Mouse (Mus musculus): ENCODE results near the gene Atg101. TPM values are rescaled to one million over a fixed set of nuclear protein-coding genes. Genes with fewer than 3 reads are reported as not detected.

Gene Atg101
- polyA plus RNA-seq, 1 experiment from 2014 or later: 66.5 TPM

- no peaks in the 10 kb centered on the region for H3K4me1 ChIP-seq (replicated peaks; ENCODE audit: control insufficient read depth, insufficient read depth, low read length)
- H3K9ac ChIP-seq (ENCODE audit: low read depth, low read length): no peak overlapping the region
- no peak overlapping the region; the same call in 1 of the 2 replicates for H3K4me2 ChIP-seq (replicated peaks; ENCODE audit: low read depth, low read length)
- peaks cover 3% of the 10 kb centered on the region; the same call in 1 of the 2 replicates for H3K27me3 ChIP-seq (ENCODE audit: control insufficient read depth, insufficient read depth, low read length)
- H3K36me3 ChIP-seq (ENCODE audit: control insufficient read depth, insufficient read depth, low read length): no peaks in the 10 kb centered on the region
- no peak overlapping the region for H3K4me3 ChIP-seq (ENCODE audit: low read depth, low read length)
- WGBS: 72% methylated on average over 9 of the region's 9 CpGs
- no peaks in the 10 kb centered on the region for H3K9me3 ChIP-seq (ENCODE audit: control insufficient read depth, low read length)
- ATAC-seq (ENCODE audit: low FRiP score) (no peak), DNase-seq (ENCODE audit: low spot score) (no peak)
- no peak overlapping the region for H3K27ac ChIP-seq (ENCODE audit: low read depth, low read length)
These were observed 42.8 kb upstream of the Atg101 start for GRCm38 (mm10) chr15:101241236-101241635.

GRCm38 (mm10) chr15:101241853-101242252, 42.2 kb upstream of the Atg101 start:
- Histone ChIP-seq H3K4me3 (ENCODE audit: low read depth, low read length) (no peak overlapping the region), H3K27me3 (ENCODE audit: control insufficient read depth, insufficient read depth, low read length) (peaks cover 3% of the 10 kb centered on the region; the same call in 1 of the 2 replicates), H3K27ac (ENCODE audit: low read depth, low read length) (no peak overlapping the region), H3K9me3 (ENCODE audit: control insufficient read depth, low read length) (no peaks in the 10 kb centered on the region), H3K9ac (ENCODE audit: low read depth, low read length) (no peak overlapping the region), H3K36me3 (ENCODE audit: control insufficient read depth, insufficient read depth, low read length) (no peaks in the 10 kb centered on the region), H3K4me2 (replicated peaks; ENCODE audit: low read depth, low read length) (no peak overlapping the region), H3K4me1 (replicated peaks; ENCODE audit: control insufficient read depth, insufficient read depth, low read length) (no peaks in the 10 kb centered on the region)
- 68% methylated on average over 9 of the region's 9 CpGs for WGBS
- DNase-seq (ENCODE audit: low spot score): no peak
- ATAC-seq (ENCODE audit: low FRiP score): no peak

GRCm38 (mm10) chr15:101242645-101243044, 41.4 kb upstream of the Atg101 start:
- Histone ChIP-seq H3K4me2 (replicated peaks; ENCODE audit: low read depth, low read length) (no peak overlapping the region), H3K9ac (ENCODE audit: low read depth, low read length) (no peak overlapping the region), H3K27ac (ENCODE audit: low read depth, low read length) (no peak overlapping the region), H3K27me3 (ENCODE audit: control insufficient read depth, insufficient read depth, low read length) (peaks cover 3% of the 10 kb centered on the region; the same call in 1 of the 2 replicates), H3K9me3 (ENCODE audit: control insufficient read depth, low read length) (no peaks in the 10 kb centered on the region), H3K36me3 (ENCODE audit: control insufficient read depth, insufficient read depth, low read length) (no peaks in the 10 kb centered on the region), H3K4me3 (ENCODE audit: low read depth, low read length) (no peak overlapping the region), H3K4me1 (replicated peaks; ENCODE audit: control insufficient read depth, insufficient read depth, low read length) (no peaks in the 10 kb centered on the region)
- no peak for ATAC-seq (ENCODE audit: low FRiP score)
- peak; percentile 39 for DNase-seq (ENCODE audit: low spot score)
- WGBS: 24% methylated on average over 8 of the region's 8 CpGs

GRCm38 (mm10) chr15:101244012-101244411, 40.1 kb upstream of the Atg101 start:
- Histone ChIP-seq H3K27me3 (ENCODE audit: control insufficient read depth, insufficient read depth, low read length) (no peaks in the 10 kb centered on the region), H3K4me1 (replicated peaks; ENCODE audit: control insufficient read depth, insufficient read depth, low read length) (no peaks in the 10 kb centered on the region), H3K27ac (ENCODE audit: low read depth, low read length) (no peak overlapping the region), H3K9me3 (ENCODE audit: control insufficient read depth, low read length) (no peaks in the 10 kb centered on the region), H3K9ac (ENCODE audit: low read depth, low read length) (no peak overlapping the region), H3K36me3 (ENCODE audit: control insufficient read depth, insufficient read depth, low read length) (no peaks in the 10 kb centered on the region), H3K4me2 (replicated peaks; ENCODE audit: low read depth, low read length) (no peak overlapping the region), H3K4me3 (ENCODE audit: low read depth, low read length) (no peak overlapping the region)
- WGBS: 66% methylated on average over 3 of the region's 3 CpGs
- DNase-seq (ENCODE audit: low spot score) (no peak), ATAC-seq (ENCODE audit: low FRiP score) (no peak)

GRCm38 (mm10) chr15:101246231-101247154, 37.6 kb upstream of the Atg101 start:
- WGBS: 2% methylated on average over 53 of the region's 56 CpGs
- Histone ChIP-seq H3K36me3 (ENCODE audit: control insufficient read depth, insufficient read depth, low read length) (no peaks in the 10 kb centered on the region), H3K4me3 (ENCODE audit: low read depth, low read length) (peak overlapping the region; percentile 28), H3K4me1 (replicated peaks; ENCODE audit: control insufficient read depth, insufficient read depth, low read length) (no peaks in the 10 kb centered on the region), H3K4me2 (replicated peaks; ENCODE audit: low read depth, low read length) (peak overlapping the region; percentile 39), H3K27ac (ENCODE audit: low read depth, low read length) (0 out of 2 replicates have a peak overlapping the region, but pooled peaks have one; percentile 44), H3K9me3 (ENCODE audit: control insufficient read depth, low read length) (no peaks in the 10 kb centered on the region), H3K9ac (ENCODE audit: low read depth, low read length) (peak overlapping the region; percentile 47), H3K27me3 (ENCODE audit: control insufficient read depth, insufficient read depth, low read length) (no peaks in the 10 kb centered on the region)
- ATAC-seq (ENCODE audit: low FRiP score) (peak; percentile 99), DNase-seq (ENCODE audit: low spot score) (peak; percentile 95)

- ATAC-seq (ENCODE audit: low FRiP score) (no peak), DNase-seq (ENCODE audit: low spot score) (no peak)
- Histone ChIP-seq H3K4me3 (ENCODE audit: low read depth, low read length) (no peak overlapping the region), H3K27me3 (ENCODE audit: control insufficient read depth, insufficient read depth, low read length) (no peaks in the 10 kb centered on the region), H3K4me1 (replicated peaks; ENCODE audit: control insufficient read depth, insufficient read depth, low read length) (no peaks in the 10 kb centered on the region), H3K4me2 (replicated peaks; ENCODE audit: low read depth, low read length) (no peak overlapping the region), H3K9me3 (ENCODE audit: control insufficient read depth, low read length) (no peaks in the 10 kb centered on the region), H3K9ac (ENCODE audit: low read depth, low read length) (no peak overlapping the region), H3K36me3 (ENCODE audit: control insufficient read depth, insufficient read depth, low read length) (no peaks in the 10 kb centered on the region), H3K27ac (ENCODE audit: low read depth, low read length) (no peak overlapping the region)
- WGBS: 83% methylated on average over 1 of the region's 1 CpGs
These were observed 36.9 kb upstream of the Atg101 start for GRCm38 (mm10) chr15:101247155-101247498.

GRCm38 (mm10) chr15:101248029-101248710, 35.9 kb upstream of the Atg101 start:
- DNase-seq (ENCODE audit: low spot score): no peak
- Histone ChIP-seq H3K4me3 (ENCODE audit: low read depth, low read length) (no peak overlapping the region), H3K27me3 (ENCODE audit: control insufficient read depth, insufficient read depth, low read length) (no peaks in the 10 kb centered on the region), H3K36me3 (ENCODE audit: control insufficient read depth, insufficient read depth, low read length) (no peaks in the 10 kb centered on the region), H3K9me3 (ENCODE audit: control insufficient read depth, low read length) (no peaks in the 10 kb centered on the region), H3K27ac (ENCODE audit: low read depth, low read length) (no peak overlapping the region), H3K4me2 (replicated peaks; ENCODE audit: low read depth, low read length) (no peak overlapping the region), H3K9ac (ENCODE audit: low read depth, low read length) (no peak overlapping the region), H3K4me1 (replicated peaks; ENCODE audit: control insufficient read depth, insufficient read depth, low read length) (no peaks in the 10 kb centered on the region)
- 59% methylated on average over 5 of the region's 5 CpGs for WGBS
- ATAC-seq (ENCODE audit: low FRiP score): no peak

- ATAC-seq (ENCODE audit: low FRiP score): no peak
- WGBS: 82% methylated on average over 9 of the region's 9 CpGs
- no peak overlapping the region for H3K4me3 ChIP-seq (ENCODE audit: low read depth, low read length)
These were observed 33.8 kb upstream of the Atg101 start for GRCm38 (mm10) chr15:101250220-101250800.

More at GRCm38 (mm10) chr15:101250220-101250800, 33.8 kb upstream of the Atg101 start:
- Histone ChIP-seq H3K27ac (ENCODE audit: low read depth, low read length) (no peak overlapping the region), H3K4me1 (replicated peaks; ENCODE audit: control insufficient read depth, insufficient read depth, low read length) (no peaks in the 10 kb centered on the region), H3K9me3 (ENCODE audit: control insufficient read depth, low read length) (no peaks in the 10 kb centered on the region), H3K36me3 (ENCODE audit: control insufficient read depth, insufficient read depth, low read length) (no peaks in the 10 kb centered on the region), H3K4me2 (replicated peaks; ENCODE audit: low read depth, low read length) (no peak overlapping the region), H3K27me3 (ENCODE audit: control insufficient read depth, insufficient read depth, low read length) (no peaks in the 10 kb centered on the region), H3K9ac (ENCODE audit: low read depth, low read length) (no peak overlapping the region)
- DNase-seq (ENCODE audit: low spot score): no peak

All from hindbrain, embryonic 11.5 days (tissue).